ENCODE assay signal across 8 mouse cellular contexts in genomic region chr2:170134026-170134690, GRCm38 (mm10). TPM values are rescaled to one million over a fixed set of nuclear protein-coding genes. Genes with fewer than 3 reads are reported as not detected.
DNase-seq lines count a peak whose midpoint lies in the region; ATAC-seq lines count a peak whose summit lies in the region.

No protein-coding gene starts in this region.

- peaks cover 52% of the 10 kb centered on the region for H3K4me1 ChIP-seq in midbrain, embryonic 10.5 days
- peaks cover 12% of the 10 kb centered on the region for H3K4me1 ChIP-seq in midbrain, embryonic 16.5 days (ENCODE audit: control insufficient read depth, insufficient read depth, low read length)
- H3K4me1 ChIP-seq in intestine, embryonic 16.5 days (ENCODE audit: control insufficient read depth, insufficient read depth, low read length): peaks cover 16% of the 10 kb centered on the region
- H3K4me1 ChIP-seq in neural tube, embryonic 15.5 days: peaks cover 38% of the 10 kb centered on the region

- H3K27me3 ChIP-seq in midbrain, embryonic 10.5 days (ENCODE audit: low read depth, poor library complexity, severe bottlenecking): peaks cover 19% of the 10 kb centered on the region
- H3K27me3 ChIP-seq in midbrain, embryonic 16.5 days (ENCODE audit: control insufficient read depth, insufficient read depth, low read depth, low read length): peaks cover 2% of the 10 kb centered on the region; the same call in 1 of the 2 replicates
- H3K27me3 ChIP-seq in intestine, embryonic 16.5 days (replicated peaks; ENCODE audit: control insufficient read depth, insufficient read depth, low read length): no peaks in the 10 kb centered on the region
- no peaks in the 10 kb centered on the region for H3K27me3 ChIP-seq in neural tube, embryonic 15.5 days (replicated peaks)

- WGBS in midbrain, embryonic 10.5 days: 9% methylated on average over 12 of the region's 12 CpGs
- WGBS in midbrain, embryonic 16.5 days: 19% methylated on average over 12 of the region's 12 CpGs
- WGBS in intestine, embryonic 16.5 days: 14% methylated on average over 12 of the region's 12 CpGs
- 17% methylated on average over 12 of the region's 12 CpGs for WGBS in neural tube, embryonic 15.5 days

- no peaks in the 10 kb centered on the region for H3K9me3 ChIP-seq in midbrain, embryonic 10.5 days (replicated peaks)
- no peaks in the 10 kb centered on the region for H3K9me3 ChIP-seq in midbrain, embryonic 16.5 days (replicated peaks; ENCODE audit: control insufficient read depth, low read length, poor library complexity, severe bottlenecking)
- H3K9me3 ChIP-seq in intestine, embryonic 16.5 days (ENCODE audit: control insufficient read depth, low read length): no peaks in the 10 kb centered on the region
- no peaks in the 10 kb centered on the region for H3K9me3 ChIP-seq in neural tube, embryonic 15.5 days (replicated peaks)

- ATAC-seq in midbrain, embryonic 16.5 days: no peak
- ATAC-seq in intestine, embryonic 16.5 days: no peak
- ATAC-seq in neural tube, embryonic 15.5 days (ENCODE audit: low FRiP score): no peak

- H3K9ac ChIP-seq in midbrain, embryonic 16.5 days (ENCODE audit: low read depth, low read length): no peak overlapping the region
- peak overlapping the region; percentile 73 for H3K9ac ChIP-seq in intestine, embryonic 16.5 days (ENCODE audit: low read depth, low read length)
- H3K9ac ChIP-seq in neural tube, embryonic 15.5 days (replicated peaks): no peak overlapping the region

- H3K27ac ChIP-seq in midbrain, embryonic 10.5 days (replicated peaks): peak overlapping the region; percentile 56; the same call in 1 of the 2 replicates
- H3K27ac ChIP-seq in midbrain, embryonic 16.5 days (ENCODE audit: low read length): no peak overlapping the region
- H3K27ac ChIP-seq in intestine, embryonic 16.5 days (ENCODE audit: low read length): peak overlapping the region; percentile 96
- no peak overlapping the region for H3K27ac ChIP-seq in neural tube, embryonic 15.5 days (replicated peaks)

- peak; percentile 32 for DNase-seq in adrenal gland, postnatal 14 days
- no peak for DNase-seq in adrenal gland, postnatal 10 days
- no peak for DNase-seq in midbrain, embryonic 10.5 days (ENCODE audit: low spot score)
- DNase-seq in right cerebral cortex, adult 18-20 months: no peak
- DNase-seq in cerebellum, postnatal 14 days: no peak

- H3K4me3 ChIP-seq in midbrain, embryonic 10.5 days: peak overlapping the region; percentile 92
- H3K4me3 ChIP-seq in midbrain, embryonic 16.5 days (ENCODE audit: low read depth, low read length): no peak overlapping the region
- H3K4me3 ChIP-seq in intestine, embryonic 16.5 days (ENCODE audit: low read length): peak overlapping the region; percentile 60
- H3K4me3 ChIP-seq in neural tube, embryonic 15.5 days (replicated peaks): no peak overlapping the region

- no peaks in the 10 kb centered on the region for H3K36me3 ChIP-seq in midbrain, embryonic 10.5 days
- no peaks in the 10 kb centered on the region for H3K36me3 ChIP-seq in midbrain, embryonic 16.5 days (ENCODE audit: control insufficient read depth, insufficient read depth, low read length)
- no peaks in the 10 kb centered on the region for H3K36me3 ChIP-seq in intestine, embryonic 16.5 days (ENCODE audit: control insufficient read depth, insufficient read depth, low read length)
- H3K36me3 ChIP-seq in neural tube, embryonic 15.5 days: no peaks in the 10 kb centered on the region

- H3K4me2 ChIP-seq in midbrain, embryonic 16.5 days (ENCODE audit: low read length): no peak overlapping the region; the same call in none of the 2 replicates
- H3K4me2 ChIP-seq in intestine, embryonic 16.5 days (ENCODE audit: low read depth, low read length): peak overlapping the region; percentile 77
- peak overlapping the region; percentile 62 for H3K4me2 ChIP-seq in neural tube, embryonic 15.5 days

RNA-seq across cellular contexts. Expression of gene Zfp217, which starts 13.7 kb away (rescaled TPM):
- total RNA-seq in adrenal gland, postnatal 14 days (2021): 28.6 and 32.6 TPM in 2 replicates
- 10 to 100 TPM; 22.0 to 31.0 TPM for total RNA-seq in adrenal gland, postnatal 10 days (2021)
- 2.8 and 2.9 TPM in 2 replicates for polyA plus RNA-seq in midbrain, embryonic 10.5 days (2016; fragmentation: Nextera tagmentation; extraction: Ambion mirVana)
- polyA plus RNA-seq in midbrain, embryonic 16.5 days (2015; fragmentation: Nextera tagmentation; extraction: Ambion mirVana): 0.87 and 1.0 TPM in 2 replicates
- polyA plus RNA-seq in intestine, embryonic 16.5 days (2015; fragmentation: Nextera tagmentation; extraction: Ambion mirVana): 2.4 and 2.9 TPM in 2 replicates
- polyA plus RNA-seq in neural tube, embryonic 15.5 days (2015; fragmentation: Nextera tagmentation; extraction: Ambion mirVana): 0.82 and 2.4 TPM in 2 replicates

Comparison
In these comparisons a context has a peak if more than half of its experiments do, and no peak if none do; other contexts are left out.
1. H3K27ac ChIP-seq: peak in midbrain, embryonic 10.5 days (single experiment) and intestine, embryonic 16.5 days (single experiment); none in midbrain, embryonic 16.5 days (single experiment) and neural tube, embryonic 15.5 days (single experiment).
2. H3K4me3 ChIP-seq: peak in midbrain, embryonic 10.5 days (single experiment) and intestine, embryonic 16.5 days (single experiment); none in midbrain, embryonic 16.5 days (single experiment) and neural tube, embryonic 15.5 days (single experiment).